Mouse (Mus musculus): Measurements from ENCODE around the gene Pdcd2.
"Not testable (repeated sequence)": the region's sequence is repeated elsewhere in the genome, so short reads cannot be mapped to it uniquely, and the experiment has no call there.

Pdcd2 gene

GRCm38 (mm10) chr17:15526986-15527810 is at the start of gene Pdcd2:
Pdcd2 (minus strand) TSS chr17:15527301.
- DNase-seq (ENCODE audit: low spot score) = peak; percentile 94

GRCm38 (mm10) chr17:15575056-15575455 is 48.0 kb upstream of the Pdcd2 start:
- no peak for DNase-seq (ENCODE audit: low spot score)

DNA sequence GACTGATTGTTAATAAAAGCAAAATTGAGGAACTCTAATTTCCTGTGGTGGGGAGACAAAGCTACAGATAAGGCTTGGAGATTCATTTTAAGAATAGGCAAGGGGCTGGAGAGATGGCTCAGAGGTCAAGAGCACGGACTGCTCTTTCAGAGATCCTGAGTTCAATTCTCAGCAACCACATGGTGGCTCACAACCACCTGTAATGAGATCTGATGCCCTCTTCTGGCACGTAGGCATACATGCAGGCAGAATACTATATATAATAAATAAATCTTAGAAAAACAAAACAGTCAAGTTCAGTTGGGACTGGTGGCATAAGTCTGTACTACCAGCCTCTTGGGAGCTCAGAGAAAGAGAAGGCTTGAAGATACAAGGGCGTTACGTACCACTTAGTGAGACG is 39.8 kb upstream of the Pdcd2 start:
- DNase-seq (ENCODE audit: low spot score) = no peak

- no peak for DNase-seq (ENCODE audit: low spot score)
Observed at GRCm38 (mm10) chr17:15564928-15565300, 37.8 kb upstream of the Pdcd2 start.

DNA sequence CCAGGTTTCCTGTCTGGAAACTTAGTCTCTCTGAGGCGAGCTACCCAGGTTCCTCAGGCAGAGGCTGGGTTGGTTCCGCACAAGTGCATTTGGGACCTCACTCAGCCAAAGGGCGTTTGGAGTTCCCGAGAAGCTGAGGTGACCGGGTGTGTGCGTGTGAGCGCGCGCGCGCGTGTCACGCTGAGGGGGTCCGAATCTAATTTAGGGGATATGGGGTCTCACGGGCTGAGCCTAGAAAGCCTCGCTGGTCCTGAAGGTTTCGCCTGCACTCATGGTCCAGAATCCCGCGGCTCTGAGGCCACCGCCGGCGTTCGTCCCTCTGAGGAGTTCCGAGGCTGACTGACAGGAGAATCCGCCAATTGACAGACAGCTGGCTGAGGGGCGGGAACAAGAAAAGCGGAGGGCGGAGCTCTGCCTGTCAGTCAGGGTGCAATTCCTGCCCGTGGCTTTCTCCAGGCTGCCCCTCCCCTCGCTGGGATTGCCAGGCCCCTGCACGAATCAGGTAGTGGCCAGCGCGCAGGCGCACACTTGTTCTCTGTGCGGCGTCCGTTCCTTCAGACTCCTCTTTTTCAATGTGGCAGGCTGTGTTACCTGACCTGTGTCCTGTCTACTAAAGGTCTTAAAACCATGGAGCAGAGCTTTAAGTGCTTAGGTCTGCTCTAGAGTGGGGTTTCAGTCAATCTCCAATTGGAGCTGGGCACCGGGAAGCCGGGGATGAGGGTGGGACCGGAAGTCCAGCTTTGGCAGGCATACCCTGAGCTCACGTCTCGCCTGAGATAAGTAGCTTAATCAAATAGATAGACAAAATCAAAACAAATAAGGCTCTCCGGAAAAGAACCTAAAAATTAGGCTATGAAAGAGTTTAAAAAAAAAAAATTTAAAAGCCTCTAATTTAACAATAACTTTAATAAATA is 37.2 kb upstream of the Pdcd2 start, which contains the start of gene Prdm9:
Gene Prdm9, minus strand, starts transcription at position 341 of the 914 bp plus-strand sequence.
- peak; percentile 99 for DNase-seq (ENCODE audit: low spot score)

- DNase-seq (ENCODE audit: low spot score) = no peak
Observed at GRCm38 (mm10) chr17:15559946-15560345, 32.8 kb upstream of the Pdcd2 start.

- no peak for DNase-seq (ENCODE audit: low spot score)
Observed at GRCm38 (mm10) chr17:15549713-15550112, 22.6 kb upstream of the Pdcd2 start.

DNA sequence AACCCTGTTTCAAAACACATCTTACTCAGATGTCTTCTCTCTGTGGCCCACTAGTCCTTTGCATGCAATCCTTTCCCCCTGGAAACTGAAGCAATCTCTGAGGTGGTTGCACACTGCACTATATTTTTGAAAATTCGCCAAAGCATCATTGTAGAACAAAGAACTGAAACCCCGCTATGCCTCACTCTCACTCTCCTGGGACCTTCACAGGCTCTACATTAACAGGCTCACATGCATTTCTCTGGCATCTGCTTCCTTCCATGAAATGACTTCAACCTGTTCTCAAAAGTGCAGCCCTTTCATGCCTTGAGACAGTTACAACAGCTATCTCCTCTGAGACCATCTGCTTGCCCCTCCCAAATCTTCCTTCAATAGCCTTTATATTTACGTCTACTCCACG is 19.3 kb upstream of the Pdcd2 start:
- no peak for DNase-seq (ENCODE audit: low spot score)

- not testable (repeated sequence) for DNase-seq (ENCODE audit: low spot score)
Observed at GRCm38 (mm10) chr17:15543868-15544267, 16.8 kb upstream of the Pdcd2 start.

DNA sequence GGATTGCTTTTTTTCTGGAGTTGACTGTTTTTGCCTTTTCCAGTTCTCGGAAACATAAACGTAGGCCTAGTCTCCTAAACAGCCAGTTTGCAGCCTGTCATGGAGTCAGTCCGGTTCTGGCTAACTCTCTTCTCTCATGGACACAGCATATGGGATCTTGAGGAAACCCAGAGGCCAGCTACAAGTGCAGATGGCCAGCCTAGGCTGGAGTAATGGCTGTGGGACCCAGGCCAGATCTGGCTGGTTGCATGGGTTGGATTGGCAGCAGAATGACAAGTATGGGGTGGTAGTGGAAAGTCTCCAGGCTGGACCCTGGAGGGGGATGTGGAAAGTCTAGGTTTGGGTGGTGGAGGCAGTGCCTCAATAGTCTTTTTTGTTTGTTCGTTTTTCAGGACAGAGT is 13.2 kb upstream of the Pdcd2 start:
- DNase-seq (ENCODE audit: low spot score) = no peak

DNA sequence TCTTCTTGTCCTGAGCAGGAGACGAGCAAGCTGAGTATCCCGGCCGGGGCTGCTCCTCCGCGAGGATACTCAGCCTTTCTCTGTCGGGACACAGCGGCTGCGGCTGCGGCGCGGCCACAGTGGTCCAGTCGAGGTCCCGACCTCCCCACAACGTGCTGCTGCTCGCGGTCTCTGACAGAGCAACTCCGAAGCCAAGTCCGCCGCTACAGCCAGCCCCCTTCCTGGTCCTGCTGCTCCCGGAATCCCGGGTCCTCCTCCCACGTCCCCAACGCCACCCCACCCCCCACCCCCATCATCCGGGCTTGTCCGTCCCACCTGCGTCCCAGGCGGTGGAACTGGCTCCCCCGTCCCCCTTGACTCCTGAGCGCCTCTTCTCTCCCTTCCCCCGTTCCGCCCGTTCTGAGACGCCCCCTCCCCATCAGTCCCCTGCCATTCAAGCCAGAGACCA is 9.4 kb upstream of the Pdcd2 start:
- DNase-seq (ENCODE audit: low spot score) = peak; percentile 18

- no peak for DNase-seq (ENCODE audit: low spot score)
Observed at GRCm38 (mm10) chr17:15535943-15536342, 8.8 kb upstream of the Pdcd2 start.

DNA sequence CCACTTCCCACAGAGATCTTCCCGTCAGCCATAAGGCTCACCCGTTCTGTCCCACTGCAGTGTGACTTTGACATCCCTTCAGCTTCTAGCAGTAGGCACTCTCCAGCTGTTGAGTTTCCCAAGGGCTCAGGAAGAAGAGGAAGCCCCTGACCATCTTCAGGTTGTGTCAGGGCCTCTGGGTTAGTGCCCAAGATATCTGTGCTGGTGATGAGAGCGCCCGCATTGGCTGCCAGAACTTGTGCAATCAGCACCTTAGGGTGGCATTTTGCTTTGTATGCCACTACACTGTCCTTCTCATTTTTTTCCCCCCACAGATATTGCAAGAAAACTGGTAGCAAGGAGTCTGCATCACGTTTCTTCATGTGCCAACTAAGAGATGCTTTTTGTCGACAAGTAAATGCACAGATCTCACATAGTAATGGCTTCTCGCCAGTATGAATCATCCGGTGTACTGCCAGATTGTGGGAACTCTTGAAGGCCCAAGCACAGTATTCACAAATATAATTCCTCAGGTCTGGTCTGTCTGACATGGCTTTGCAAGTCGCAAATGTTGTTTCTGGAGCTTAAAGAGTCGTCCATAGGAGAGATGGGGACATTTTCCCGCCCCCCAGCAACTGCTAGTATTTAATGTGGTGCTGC is 8.2 kb upstream of the Pdcd2 start:
- no peak for DNase-seq (ENCODE audit: low spot score)

- peak; percentile 6 for DNase-seq (ENCODE audit: low spot score)
Observed at GRCm38 (mm10) chr17:15530141-15530540, 3.0 kb upstream of the Pdcd2 start.

DNA sequence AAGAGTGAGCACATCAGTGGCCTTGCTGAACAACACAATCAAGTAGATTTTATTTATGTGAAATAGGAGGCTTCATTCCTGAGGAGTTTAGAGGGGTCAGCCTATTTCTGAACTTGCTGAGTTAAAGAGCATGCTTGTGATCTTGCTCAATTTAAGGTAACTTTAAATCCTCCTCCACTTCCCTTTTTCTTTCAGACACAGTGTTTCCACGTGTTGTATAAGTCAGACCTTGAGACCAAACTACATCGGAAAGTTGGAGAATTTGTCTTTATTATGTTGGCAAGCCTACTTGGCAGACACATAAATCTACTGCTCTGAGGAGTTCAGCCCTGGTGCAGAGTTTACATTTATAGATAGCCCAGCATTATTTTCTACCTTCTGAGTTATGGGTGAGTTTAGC is 1.8 kb upstream of the Pdcd2 start:
- DNase-seq (ENCODE audit: low spot score) = no peak

DNA sequence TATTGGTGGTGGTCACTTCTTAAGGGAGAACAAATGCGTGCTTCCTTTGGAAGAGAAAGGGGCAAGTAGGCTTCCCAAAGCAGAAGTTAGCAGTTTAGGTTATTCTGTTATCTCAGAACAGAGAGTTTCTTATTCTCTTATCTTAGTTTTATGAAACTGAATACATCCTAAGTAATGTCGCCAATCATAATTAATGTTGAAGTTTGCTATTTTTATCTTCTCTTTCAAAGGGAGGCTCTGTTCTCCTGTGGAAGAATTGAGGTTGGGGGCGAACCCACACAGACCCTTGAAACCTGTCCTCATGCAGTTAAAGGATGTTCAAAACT is 673 bp upstream of the Pdcd2 start:
- no peak for DNase-seq (ENCODE audit: low spot score)

- DNase-seq (ENCODE audit: low spot score) = no peak
Observed at GRCm38 (mm10) chr17:15526304-15526703, 797 bp downstream of the Pdcd2 start.

DNA sequence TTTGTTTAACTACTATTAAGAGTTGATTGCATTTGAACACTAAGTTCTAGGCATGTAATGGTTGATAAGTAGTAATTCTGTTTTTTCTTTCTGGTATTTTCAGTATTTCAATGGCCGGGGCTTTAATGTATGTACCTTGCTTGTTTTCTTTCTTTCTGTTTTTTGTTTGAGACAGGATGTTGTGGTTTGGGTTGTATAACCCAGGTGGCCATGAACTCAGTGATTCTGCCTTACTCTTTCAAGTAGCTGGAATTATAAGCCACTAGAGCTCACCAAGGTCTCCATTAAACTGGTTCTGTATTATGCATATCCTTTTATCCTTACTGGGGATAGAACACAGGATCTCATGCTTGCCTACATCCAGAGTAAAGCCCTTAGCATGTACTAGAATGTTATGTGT is 8.3 kb downstream of the Pdcd2 start:
- no peak for DNase-seq (ENCODE audit: low spot score)

- DNase-seq (ENCODE audit: low spot score) = no peak
Observed at GRCm38 (mm10) chr17:15518186-15518585, 8.9 kb downstream of the Pdcd2 start.

GRCm38 (mm10) chr17:15517776-15518175 is 9.3 kb downstream of the Pdcd2 start:
- no peak for DNase-seq (ENCODE audit: low spot score)

DNA sequence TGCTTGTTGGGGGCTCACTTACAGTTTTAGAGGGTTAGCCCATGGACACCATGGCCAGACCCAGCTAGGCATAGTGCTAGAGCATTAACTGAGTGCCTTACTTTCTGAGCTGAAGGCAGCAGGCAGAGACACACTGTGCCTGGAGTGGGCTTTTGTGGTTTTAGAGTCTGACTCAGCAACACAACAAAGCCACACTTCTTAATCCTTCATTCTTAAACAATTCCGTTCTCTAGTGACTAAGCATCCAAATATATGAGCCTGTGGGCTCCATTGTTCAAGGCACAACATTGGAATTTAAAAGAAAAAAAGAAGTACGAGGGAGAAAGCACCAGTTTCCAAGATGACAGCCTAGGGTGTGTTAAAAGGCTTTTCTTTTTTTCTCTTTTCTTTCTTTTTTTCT is 16.4 kb downstream of the Pdcd2 start:
- DNase-seq (ENCODE audit: low spot score) = no peak

- peak; percentile 94 for DNase-seq (ENCODE audit: low spot score)
Observed at GRCm38 (mm10) chr17:15499656-15500394, 27.3 kb downstream of the Pdcd2 start, which contains the start of the genes Psmb1 and Tbp. Psmb1 (minus strand) TSS chr17:15499751. Tbp (plus strand) TSS chr17:15499888.
